Mouse (Mus musculus) heart, adult 11 months (tissue): ENCODE results near the gene Camk2n2.
A peak's percentile ranks its signal among the peaks of the same experiment; 100 is the strongest.

Experiments used
- DNase-seq: peaks from one replicate; pipeline ENCODE4 v3.0.0; 2022

The Camk2n2 gene

GRCm38 (mm10) chr16:20610501-20611356 lies 10.4 kb downstream of the Camk2n2 start:
- DNase-seq, result peak; percentile 96

DNA sequence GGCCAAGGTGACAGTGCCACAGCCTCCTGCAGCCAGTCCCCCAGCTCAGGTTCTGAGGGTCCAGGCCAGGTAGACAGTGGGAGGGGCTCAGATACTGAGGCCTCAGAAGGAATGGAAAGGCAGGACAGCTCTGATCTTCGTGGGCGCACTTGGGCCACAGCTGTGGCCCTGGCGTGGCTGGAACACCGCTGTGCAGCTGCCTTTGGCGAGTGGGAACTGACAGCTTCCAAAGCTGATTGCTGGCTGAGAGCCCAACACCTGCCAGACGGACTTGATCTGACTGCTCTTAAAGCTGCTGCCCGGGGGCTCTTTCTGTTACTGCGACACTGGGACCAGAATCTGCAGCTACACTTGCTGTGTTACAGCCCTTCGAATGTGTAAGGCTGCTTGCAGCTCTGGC lies 16.4 kb downstream of the Camk2n2 start:
- no peak for DNase-seq

- peak; percentile 80 for DNase-seq
Observed at GRCm38 (mm10) chr16:20600511-20600910, 20.6 kb downstream of the Camk2n2 start.

DNA sequence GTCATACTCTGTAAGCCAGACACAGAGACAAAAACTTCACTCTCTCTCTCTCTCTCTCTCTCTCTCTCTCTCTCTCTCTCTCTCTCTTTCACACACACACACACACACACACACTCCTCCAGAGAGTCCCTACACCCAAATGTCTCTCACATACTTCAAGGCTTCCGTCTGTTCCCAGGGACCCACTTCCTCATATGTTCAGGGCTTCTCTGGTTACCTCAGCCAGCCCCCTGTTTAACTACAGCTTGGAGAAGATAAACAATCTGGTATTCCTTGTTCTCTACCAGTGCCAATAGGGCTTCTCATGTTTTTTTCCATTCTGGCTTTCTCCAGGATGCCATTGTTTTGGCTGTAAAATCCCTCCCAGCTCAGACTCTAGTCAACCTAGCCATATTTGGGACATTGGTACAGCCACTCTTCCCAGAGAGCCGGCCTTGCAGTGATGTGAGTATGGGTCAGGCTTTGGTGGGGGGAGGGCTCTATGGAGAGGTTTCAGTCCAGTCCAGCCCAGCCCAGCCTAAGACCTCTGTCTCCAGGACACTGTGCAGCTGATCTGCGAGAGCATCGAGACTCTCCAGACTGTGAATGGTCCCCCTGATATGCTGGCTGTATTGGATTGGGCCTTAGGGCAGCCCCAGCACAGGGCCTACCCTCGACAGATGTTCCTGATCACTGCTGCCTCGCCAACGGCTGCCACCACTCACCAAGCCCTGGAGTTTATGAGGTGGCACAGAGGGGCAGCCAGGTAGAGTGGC lies 24.2 kb downstream of the Camk2n2 start:
- DNase-seq, result peak; percentile 87

DNA sequence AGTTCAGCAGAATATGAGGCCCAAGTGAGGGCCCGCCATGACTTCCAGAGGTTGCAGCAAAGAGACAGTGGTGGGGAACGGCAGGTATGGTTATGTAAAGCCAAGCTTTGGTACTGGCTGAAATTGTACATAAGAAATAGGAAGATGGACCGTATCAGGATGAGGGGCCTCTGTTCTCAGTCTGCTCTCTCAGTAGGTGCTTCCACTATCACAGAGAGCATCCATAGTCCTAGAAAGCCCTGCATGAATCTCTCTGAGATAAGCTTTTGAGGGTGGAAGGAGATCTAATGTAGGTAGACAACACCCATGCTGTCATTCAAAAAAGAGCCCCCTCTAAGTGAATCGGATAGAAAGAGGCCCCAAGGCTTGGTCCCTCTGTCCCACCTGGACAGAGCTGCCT lies 25.4 kb downstream of the Camk2n2 start:
- no peak for DNase-seq

GRCm38 (mm10) chr16:20595060-20595673 lies 25.9 kb downstream of the Camk2n2 start:
- DNase-seq, result no peak

DNA sequence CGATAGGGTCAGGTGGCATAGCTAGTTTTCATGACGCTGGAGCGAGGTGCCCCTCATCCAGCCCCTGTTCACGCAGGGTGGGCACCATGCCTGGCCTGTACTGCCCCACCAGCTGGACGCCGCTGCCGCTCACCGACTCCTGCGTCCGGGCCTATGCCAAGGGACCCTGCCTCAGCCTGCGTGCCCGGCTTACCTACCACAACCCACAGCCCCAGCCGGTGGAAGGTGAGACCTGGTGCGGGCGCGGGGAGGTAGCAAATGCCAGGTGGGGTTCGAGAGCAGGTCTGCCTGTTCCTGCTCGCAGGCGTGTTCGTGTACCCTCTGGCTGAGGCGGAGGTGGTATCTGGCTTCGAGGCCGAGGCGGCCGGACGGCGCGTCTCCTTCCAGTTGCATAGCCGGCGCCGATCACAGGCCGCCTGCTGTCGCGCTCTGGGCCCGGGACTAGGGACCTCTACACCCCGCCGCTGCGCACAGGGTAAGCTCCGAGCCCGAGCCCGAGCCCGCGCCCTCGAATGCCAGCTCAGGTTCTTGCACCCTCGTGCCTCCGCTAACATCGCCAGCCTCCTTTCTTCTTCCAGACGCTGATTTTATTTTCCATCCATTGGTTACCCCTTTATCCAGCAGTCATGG lies 29.9 kb downstream of the Camk2n2 start:
- no peak for DNase-seq

GRCm38 (mm10) chr16:20590680-20591038 lies 30.4 kb downstream of the Camk2n2 start:
- no peak for DNase-seq

- DNase-seq, result peak; percentile 89
Observed at GRCm38 (mm10) chr16:20589939-20590679, 31.0 kb downstream of the Camk2n2 start.

DNA sequence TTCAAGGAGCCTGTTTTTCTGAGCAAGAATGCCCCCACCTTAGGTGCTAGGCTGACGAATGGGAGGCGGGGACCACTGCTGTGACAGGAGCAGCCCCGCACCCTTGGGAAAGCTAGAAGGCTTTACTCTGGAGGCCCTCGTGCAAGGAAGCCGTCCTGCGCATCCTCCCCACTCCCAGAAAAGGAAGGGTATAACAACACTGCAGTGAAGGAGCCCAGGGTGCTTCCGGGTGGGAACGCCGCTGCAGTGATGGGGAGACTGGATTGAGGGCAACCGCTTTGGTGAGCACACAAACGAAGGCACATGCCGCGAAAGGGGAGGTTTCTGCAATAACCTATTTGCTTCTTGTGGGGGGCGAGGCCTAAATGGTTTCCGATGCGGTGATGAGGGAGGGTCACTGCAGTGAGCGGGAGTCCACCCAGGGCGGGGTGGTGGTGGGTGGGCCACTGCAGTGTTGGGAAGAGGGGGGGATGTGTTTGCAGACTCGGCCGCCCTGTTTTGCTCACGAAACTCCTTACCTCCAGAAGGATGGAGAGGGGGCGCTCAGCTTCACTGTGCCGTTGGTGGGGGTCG lies 31.6 kb downstream of the Camk2n2 start, which contains the start of gene Vwa5b2:
Gene Vwa5b2, plus strand, starts transcription at position 106 of the 573 bp plus-strand sequence.
- no peak for DNase-seq
